Mouse (Mus musculus) midbrain, embryonic 13.5 days (tissue): Measurements from ENCODE around the gene Emb. TPM values are rescaled to one million over a fixed set of nuclear protein-coding genes. Genes with fewer than 3 reads are reported as not detected.
"Not testable (repeated sequence)": the region's sequence is repeated elsewhere in the genome, so short reads cannot be mapped to it uniquely, and the experiment has no call there.

Experiments used
- ATAC-seq: fragments of 200-750 bp; cut with Nextera tagmentation; 2 replicates; pipeline ENCODE4 v1.8.0; 2017; ENCODE audit warnings: mild to moderate bottlenecking, moderate TSS enrichment, moderate library complexity
- H3K27ac ChIP-seq: fragments of 300-500 bp; sonication (generic); 2 replicates; pipeline ENCODE4 v1.5.1; 2015; ENCODE audit warnings: inconsistent platforms, mild to moderate bottlenecking, moderate library complexity
- H3K27me3 ChIP-seq: fragments of 300-500 bp; sonication (generic); 2 replicates; pipeline ENCODE4 v1.6.1; 2015; ENCODE audit warnings: mild to moderate bottlenecking, inconsistent platforms
- H3K36me3 ChIP-seq: fragments of 300-500 bp; sonication (generic); 2 replicates; pipeline ENCODE4 v1.6.1; 2015; ENCODE audit warnings: mild to moderate bottlenecking, inconsistent platforms
- H3K4me1 ChIP-seq: fragments of 300-500 bp; sonication (generic); replicated peaks from 2 replicates; pipeline ENCODE4 v1.6.1; 2015; ENCODE audit warnings: inconsistent platforms
- H3K4me2 ChIP-seq: fragments of 300-500 bp; sonication (generic); replicated peaks from 2 replicates; pipeline ENCODE4 v1.6.1; 2015; ENCODE audit warnings: moderate library complexity, mild to moderate bottlenecking, inconsistent platforms
- H3K4me3 ChIP-seq: fragments of 300-500 bp; sonication (generic); replicated peaks from 2 replicates; pipeline ENCODE4 v1.5.1; 2015; ENCODE audit warnings: mild to moderate bottlenecking, inconsistent platforms
- H3K9ac ChIP-seq: fragments of 300-500 bp; sonication (generic); replicated peaks from 2 replicates; pipeline ENCODE4 v1.6.1; 2015; ENCODE audit warnings: mild to moderate bottlenecking, inconsistent platforms
- H3K9me3 ChIP-seq: fragments of 300-500 bp; sonication (generic); 2 replicates; pipeline ENCODE4 v1.6.1; 2016; ENCODE audit warnings: mild to moderate bottlenecking, inconsistent platforms
- WGBS: fragments of 180-500 bp; shearing (Covaris S2); methylation state at CpG from one replicate; pipeline ENCODE4 v1.1.7; 2015; 5-methylcytosine and 5-hydroxymethylcytosine counted together
- polyA plus RNA-seq: library from polyadenylated mRNA; unstranded; fragments of >200 nt; fragmentation: Nextera tagmentation; extraction: Ambion mirVana; gene quantifications from 2 replicates; pipeline ENCODE4 v1.2.1, GENCODE M21; 2015

Gene Emb
- 13.4 and 14.4 TPM in 2 replicates for polyA plus RNA-seq

GRCm38 (mm10) chr13:117208236-117208635 is at the start of gene Emb:
Gene Emb (plus strand): TSS chr13:117208536.
- H3K4me1 ChIP-seq: no peaks in the 10 kb centered on the region
- no peak within 1 kb of the TSS for H3K9ac ChIP-seq
- WGBS: 78% methylated on average over 6 of the region's 6 CpGs
- H3K4me2 ChIP-seq: no peak within 1 kb of the TSS
- H3K36me3 ChIP-seq: no peaks in the 10 kb centered on the region
- no peaks in the 10 kb centered on the region for H3K27me3 ChIP-seq
- no peak for ATAC-seq
- no peak within 1 kb of the TSS for H3K4me3 ChIP-seq
- H3K27ac ChIP-seq: no peak within 1 kb of the TSS
- H3K9me3 ChIP-seq: no peaks in the 10 kb centered on the region

- no peak overlapping the region for H3K4me3 ChIP-seq
- H3K9ac ChIP-seq: no peak overlapping the region
- ATAC-seq: no peak
- H3K4me2 ChIP-seq: no peak overlapping the region
- H3K4me1 ChIP-seq: no peaks in the 10 kb centered on the region
- no peak overlapping the region for H3K27ac ChIP-seq
- H3K9me3 ChIP-seq: no peaks in the 10 kb centered on the region
- no peaks in the 10 kb centered on the region for H3K36me3 ChIP-seq
- H3K27me3 ChIP-seq: no peaks in the 10 kb centered on the region
- WGBS: 92% methylated on average over 5 of the region's 5 CpGs
Measured at GRCm38 (mm10) chr13:117163906-117164305, 44.4 kb upstream of the Emb start.

- Histone ChIP-seq H3K9ac (no peak overlapping the region), H3K4me3 (no peak overlapping the region), H3K9me3 (no peaks in the 10 kb centered on the region), H3K4me1 (no peaks in the 10 kb centered on the region), H3K36me3 (no peaks in the 10 kb centered on the region), H3K27ac (no peak overlapping the region), H3K4me2 (no peak overlapping the region), H3K27me3 (no peaks in the 10 kb centered on the region)
- WGBS: 91% methylated on average over 8 of the region's 8 CpGs
- ATAC-seq: no peak
Measured at GRCm38 (mm10) chr13:117165071-117165470, 43.3 kb upstream of the Emb start.

DNA sequence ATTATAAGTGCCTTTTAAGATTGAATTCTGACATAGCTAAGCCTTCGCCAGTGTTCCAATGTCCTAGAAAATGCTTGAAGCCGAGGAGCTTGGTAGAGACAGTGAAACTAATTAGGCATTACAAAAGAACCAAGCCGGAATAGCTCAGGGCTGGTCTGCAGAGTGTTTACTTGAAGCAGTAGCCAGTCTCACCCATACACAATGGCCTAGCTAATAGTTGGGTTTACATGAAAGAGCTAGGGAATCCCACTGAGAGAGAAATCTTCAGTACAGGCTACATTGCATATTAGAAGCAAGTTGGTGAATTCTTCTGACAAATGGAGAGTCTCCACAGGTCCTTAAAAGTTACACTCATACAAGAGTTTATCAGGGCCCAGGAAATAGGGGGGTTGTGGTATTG is 27.4 kb upstream of the Emb start:
- H3K36me3 ChIP-seq, H3K9ac ChIP-seq, H3K4me2 ChIP-seq, H3K4me1 ChIP-seq, H3K27me3 ChIP-seq, H3K27ac ChIP-seq, H3K9me3 ChIP-seq, H3K4me3 ChIP-seq, ATAC-seq: not testable (repeated sequence)
- WGBS: 46% methylated on average over 3 of the region's 3 CpGs

DNA sequence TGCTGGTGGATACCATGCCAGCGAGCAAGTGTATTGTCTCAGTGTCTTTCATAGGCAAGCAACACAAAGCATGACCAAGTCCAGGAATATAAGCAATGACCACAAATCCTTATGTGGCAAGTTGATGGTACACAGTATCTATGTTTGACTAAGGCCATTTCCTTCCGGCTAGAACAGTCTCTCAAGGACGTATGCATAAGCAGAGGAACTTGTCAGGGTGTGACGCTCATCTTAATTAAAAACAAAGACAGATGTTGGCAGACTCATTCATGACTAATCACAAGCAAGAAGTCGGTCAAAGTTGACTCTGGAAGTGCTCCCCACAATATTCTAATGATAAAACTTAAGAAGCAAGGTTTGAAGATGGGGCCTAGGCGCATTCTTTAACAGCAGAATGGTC is 25.0 kb upstream of the Emb start:
- 82% methylated on average over 6 of the region's 6 CpGs for WGBS
- Histone ChIP-seq H3K9me3 (no peaks in the 10 kb centered on the region), H3K4me2 (no peak overlapping the region), H3K27me3 (no peaks in the 10 kb centered on the region), H3K27ac (no peak overlapping the region), H3K4me1 (no peaks in the 10 kb centered on the region), H3K9ac (no peak overlapping the region), H3K36me3 (no peaks in the 10 kb centered on the region), H3K4me3 (no peak overlapping the region)
- no peak for ATAC-seq

DNA sequence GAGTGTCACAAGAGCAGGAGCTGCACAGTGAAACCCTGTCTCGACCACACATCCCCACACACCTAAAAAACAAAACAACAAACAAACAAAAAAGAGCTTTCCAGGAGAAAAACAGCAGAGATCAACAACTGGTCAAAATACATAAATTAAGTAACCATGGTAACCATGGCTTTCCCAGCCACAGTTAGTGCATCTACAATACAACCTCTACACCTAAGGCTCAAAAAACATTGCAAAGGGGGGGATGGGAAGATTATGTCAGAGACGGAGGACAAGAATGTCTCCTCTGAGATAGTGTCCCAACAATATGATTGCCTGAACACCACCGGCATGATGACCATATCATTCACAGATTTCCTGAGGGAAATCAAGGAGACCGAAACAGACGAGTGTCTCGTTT is 23.0 kb upstream of the Emb start:
- ATAC-seq: 0 out of 2 replicates have a peak, but pooled peaks have one; percentile 20
- WGBS: 81% methylated on average over 6 of the region's 6 CpGs

DNA sequence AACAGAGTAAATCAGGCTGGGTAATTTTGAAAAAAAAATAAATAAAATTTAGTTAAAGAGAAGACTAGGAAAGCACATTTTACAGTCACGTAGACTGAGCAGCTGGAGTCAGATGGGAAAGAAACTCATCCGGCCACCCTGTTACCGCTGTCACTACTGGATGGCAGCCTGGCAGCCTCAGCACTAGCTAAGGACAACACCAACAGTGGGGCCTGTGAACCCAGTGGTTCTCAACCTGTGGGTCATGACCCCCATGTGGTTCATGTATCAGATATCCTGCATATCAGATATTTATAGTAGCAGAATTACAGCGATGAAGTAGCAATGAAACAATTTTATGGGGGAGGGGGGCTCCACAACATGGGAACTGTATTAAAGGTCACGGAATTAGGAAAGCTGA is 16.2 kb upstream of the Emb start:
- no peaks in the 10 kb centered on the region for H3K4me1 ChIP-seq
- H3K4me3 ChIP-seq: no peak overlapping the region
- H3K4me2 ChIP-seq: no peak overlapping the region
- H3K27ac ChIP-seq: no peak overlapping the region
- no peaks in the 10 kb centered on the region for H3K36me3 ChIP-seq
- no peak for ATAC-seq
- H3K27me3 ChIP-seq: no peaks in the 10 kb centered on the region
- 89% methylated on average over 5 of the region's 5 CpGs for WGBS
- H3K9ac ChIP-seq: no peak overlapping the region
- no peaks in the 10 kb centered on the region for H3K9me3 ChIP-seq

More for the DNA sequence above, 23.0 kb upstream of the Emb start:
- Histone ChIP-seq H3K4me1 (no peaks in the 10 kb centered on the region), H3K4me2 (no peak overlapping the region), H3K4me3 (no peak overlapping the region), H3K36me3 (no peaks in the 10 kb centered on the region), H3K27ac (no peak overlapping the region), H3K27me3 (no peaks in the 10 kb centered on the region), H3K9me3 (no peaks in the 10 kb centered on the region), H3K9ac (no peak overlapping the region)

- no peak for ATAC-seq
- Histone ChIP-seq H3K4me3 (no peak overlapping the region), H3K36me3 (no peaks in the 10 kb centered on the region), H3K27me3 (no peaks in the 10 kb centered on the region), H3K27ac (no peak overlapping the region), H3K4me2 (no peak overlapping the region), H3K9ac (no peak overlapping the region), H3K4me1 (no peaks in the 10 kb centered on the region), H3K9me3 (no peaks in the 10 kb centered on the region)
- WGBS: 85% methylated on average over 7 of the region's 7 CpGs
Measured at GRCm38 (mm10) chr13:117193422-117193983, 14.8 kb upstream of the Emb start.

DNA sequence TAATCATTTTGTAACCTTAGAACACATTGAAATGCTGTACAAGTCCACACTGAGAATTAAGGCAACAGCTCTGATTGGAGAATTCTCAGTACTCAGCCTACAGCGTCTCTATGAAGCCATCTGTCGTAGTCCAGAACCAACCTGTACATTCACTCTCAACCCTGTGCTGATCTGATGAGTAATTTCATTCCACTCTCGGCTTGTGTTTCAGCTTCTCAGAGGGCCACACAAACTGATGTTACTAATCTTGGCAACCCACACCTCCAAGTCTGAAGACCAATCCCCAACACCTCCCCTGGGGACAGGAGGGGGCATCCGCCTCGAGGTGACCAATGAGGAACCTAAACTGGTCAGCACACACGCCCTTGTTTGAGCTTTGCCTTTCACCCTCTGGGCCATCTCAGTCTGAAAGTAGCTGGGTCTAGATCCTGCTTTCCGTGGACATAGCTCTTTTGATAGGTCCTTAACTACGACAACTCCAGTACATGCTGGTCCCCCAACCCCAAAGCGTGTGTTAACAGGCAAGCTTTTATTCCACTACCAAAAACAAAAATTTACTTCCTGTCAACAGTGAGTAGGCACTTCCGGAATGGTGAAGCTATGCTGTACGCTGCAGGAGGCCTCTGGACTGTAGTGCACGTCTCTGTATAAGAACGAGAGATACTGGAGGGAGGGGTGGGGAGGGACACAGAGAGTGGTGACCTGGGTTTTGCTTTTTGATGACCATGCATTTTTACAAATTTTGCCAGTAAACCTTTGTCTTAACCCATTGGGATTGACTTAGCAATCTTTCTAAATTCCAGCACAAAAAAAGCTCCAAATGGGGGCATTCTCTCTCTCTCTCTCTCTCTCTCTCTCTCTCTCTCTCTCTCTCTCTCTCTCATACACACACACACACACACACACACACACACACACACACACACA is 12.5 kb upstream of the Emb start:
- WGBS: 90% methylated on average over 13 of the region's 13 CpGs
- Histone ChIP-seq H3K4me1 (no peaks in the 10 kb centered on the region), H3K27ac (no peak overlapping the region), H3K4me3 (no peak overlapping the region), H3K4me2 (no peak overlapping the region), H3K27me3 (no peaks in the 10 kb centered on the region), H3K9ac (no peak overlapping the region), H3K9me3 (no peaks in the 10 kb centered on the region), H3K36me3 (no peaks in the 10 kb centered on the region)
- no peak for ATAC-seq

DNA sequence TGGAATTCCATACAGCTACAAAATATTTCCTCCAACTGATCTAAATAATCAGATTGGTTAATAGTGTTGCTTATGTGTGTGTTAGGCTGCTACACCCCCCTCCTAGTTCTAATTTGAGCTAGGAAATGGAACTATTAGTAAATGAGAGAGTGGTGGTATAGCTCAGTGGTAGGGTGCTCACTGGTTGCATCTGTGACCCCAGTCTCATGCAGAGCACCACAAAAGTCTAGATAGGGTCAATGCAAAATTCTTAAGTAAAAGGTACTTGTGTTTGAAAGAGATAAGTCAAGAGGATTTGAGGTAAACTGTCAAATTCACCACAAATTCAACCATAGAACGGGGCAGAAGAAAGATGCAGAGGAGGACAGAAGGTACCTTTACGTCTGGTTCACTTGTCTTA is 10.7 kb upstream of the Emb start:
- no peak overlapping the region for H3K27ac ChIP-seq
- H3K4me1 ChIP-seq: no peaks in the 10 kb centered on the region
- no peaks in the 10 kb centered on the region for H3K9me3 ChIP-seq
- ATAC-seq: no peak
- H3K4me2 ChIP-seq: no peak overlapping the region
- no peak overlapping the region for H3K4me3 ChIP-seq
- 95% methylated on average over 2 of the region's 2 CpGs for WGBS
- no peak overlapping the region for H3K9ac ChIP-seq
- no peaks in the 10 kb centered on the region for H3K36me3 ChIP-seq
- no peaks in the 10 kb centered on the region for H3K27me3 ChIP-seq

DNA sequence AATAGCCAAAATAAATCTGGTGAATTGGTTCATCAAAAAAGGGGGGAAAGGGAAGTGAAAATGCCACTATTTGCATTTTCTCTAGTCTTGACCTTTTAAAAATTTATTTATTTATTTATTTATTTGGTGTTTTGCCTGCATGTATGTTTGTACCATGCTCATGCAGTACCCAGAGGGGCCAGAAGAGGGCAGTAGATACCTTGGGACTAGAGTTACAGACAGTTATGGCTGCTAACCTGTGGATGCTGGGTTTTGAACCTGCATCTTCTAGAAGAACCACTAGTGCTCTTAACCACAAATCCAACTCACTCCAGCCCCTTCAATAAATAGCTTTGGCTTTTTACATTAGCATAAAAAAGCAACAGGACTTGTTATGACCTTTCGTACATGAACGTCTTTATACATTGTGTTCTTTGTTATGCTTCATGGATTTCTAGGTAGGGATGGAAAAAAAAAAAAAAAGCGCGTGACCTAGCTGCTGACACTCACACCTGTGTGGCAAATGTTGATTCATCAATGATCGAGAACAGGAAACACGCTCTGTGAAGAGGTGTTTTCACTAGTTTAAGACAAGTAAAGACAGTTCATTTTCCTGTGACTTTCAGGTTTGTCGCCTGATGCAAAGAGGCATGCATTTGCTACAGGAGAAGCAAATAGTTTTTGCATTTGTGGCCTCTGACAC is 9.8 kb upstream of the Emb start:
- Histone ChIP-seq H3K9me3 (no peaks in the 10 kb centered on the region), H3K36me3 (no peaks in the 10 kb centered on the region), H3K4me3 (no peak overlapping the region), H3K4me2 (no peak overlapping the region), H3K27ac (no peak overlapping the region), H3K27me3 (no peaks in the 10 kb centered on the region), H3K9ac (no peak overlapping the region), H3K4me1 (no peaks in the 10 kb centered on the region)
- peak; percentile 31; the same call in 1 of the 2 replicates for ATAC-seq
- WGBS: 90% methylated on average over 7 of the region's 7 CpGs
